Mouse (Mus musculus): ENCODE data around the gene Pla2g3. TPM values are rescaled to one million over a fixed set of nuclear protein-coding genes. Genes with fewer than 3 reads are reported as not detected.

The Pla2g3 gene
- total and polyA plus RNA-seq, 2 experiments, result 0.06 TPM; not detected in 1

- H3K27me3 ChIP-seq (ENCODE audit: control insufficient read depth, insufficient read depth, low read length), result no peaks in the 10 kb centered on the region
- no peaks in the 10 kb centered on the region for H3K36me3 ChIP-seq (ENCODE audit: control insufficient read depth, insufficient read depth, low read length)
- no peaks in the 10 kb centered on the region for H3K79me2 ChIP-seq (ENCODE audit: control insufficient read depth, insufficient read depth, low read length)
- H3K4me1 ChIP-seq (ENCODE audit: control insufficient read depth, insufficient read depth, low read length), result no peaks in the 10 kb centered on the region
- H3K27ac ChIP-seq (replicated peaks; ENCODE audit: insufficient read depth, low read depth, low read length), result no peak overlapping the region
- no peak for TF ChIP-seq POLR2A (IDR thresholded peaks at IDR 0.05; ENCODE audit: extremely low read depth, insufficient read depth, low read length)
- TF ChIP-seq CTCF (IDR thresholded peaks at IDR 0.05; ENCODE audit: low read depth, low read length), result no peak
- DNase-seq (ENCODE audit: extremely low read depth, low read depth, low spot score), result no peak
- no peak overlapping the region for H3K4me3 ChIP-seq (ENCODE audit: insufficient read depth, low read depth, low read length)
- H3K9ac ChIP-seq (ENCODE audit: low read depth, low read length), result no peak overlapping the region
Observed at GRCm38 (mm10) chr11:3475489-3475888, 12.6 kb upstream of the Pla2g3 start.

GRCm38 (mm10) chr11:3483980-3484642, 4.0 kb upstream of the Pla2g3 start:
- no peak for DNase-seq (ENCODE audit: extremely low read depth, low read depth, low spot score)

DNA sequence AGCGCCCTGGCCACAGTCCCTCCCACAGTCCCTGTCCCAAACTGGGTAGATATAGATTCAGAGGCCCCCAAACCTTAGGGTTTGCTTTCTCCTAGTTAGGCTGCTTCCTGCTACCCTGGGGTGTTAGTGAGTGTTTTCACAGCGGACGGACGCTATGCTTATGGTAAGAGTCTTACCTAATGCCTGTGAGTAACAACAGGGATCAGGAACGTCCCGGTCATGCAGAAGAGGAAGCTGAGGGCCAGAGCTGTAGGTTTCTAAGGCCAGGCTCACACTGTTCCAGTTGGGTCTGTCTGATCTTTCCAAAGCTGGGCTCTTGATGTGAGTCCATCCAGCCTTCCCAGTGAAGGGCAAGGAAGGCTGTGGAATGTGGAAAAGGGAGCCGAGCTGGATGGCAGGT, 1.7 kb upstream of the Pla2g3 start:
- no peaks in the 10 kb centered on the region for H3K27me3 ChIP-seq (ENCODE audit: control insufficient read depth, insufficient read depth, low read length)
- no peaks in the 10 kb centered on the region for H3K79me2 ChIP-seq (ENCODE audit: control insufficient read depth, insufficient read depth, low read length)
- TF ChIP-seq CTCF (IDR thresholded peaks at IDR 0.05; ENCODE audit: low read depth, low read length), result no peak
- TF ChIP-seq POLR2A (IDR thresholded peaks at IDR 0.05; ENCODE audit: extremely low read depth, insufficient read depth, low read length), result no peak
- H3K9ac ChIP-seq (ENCODE audit: low read depth, low read length), result no peak overlapping the region
- H3K36me3 ChIP-seq (ENCODE audit: control insufficient read depth, insufficient read depth, low read length), result no peaks in the 10 kb centered on the region
- no peak for DNase-seq (ENCODE audit: extremely low read depth, low read depth, low spot score)
- no peaks in the 10 kb centered on the region for H3K4me1 ChIP-seq (ENCODE audit: control insufficient read depth, insufficient read depth, low read length)
- WGBS, result 77% methylated on average over 7 of the region's 7 CpGs
- H3K4me3 ChIP-seq (ENCODE audit: insufficient read depth, low read depth, low read length), result no peak overlapping the region
- no peak overlapping the region for H3K27ac ChIP-seq (replicated peaks; ENCODE audit: insufficient read depth, low read depth, low read length)

More at GRCm38 (mm10) chr11:3483980-3484642, 4.0 kb upstream of the Pla2g3 start:
- H3K9ac ChIP-seq (ENCODE audit: low read depth, low read length), result no peak overlapping the region
- no peaks in the 10 kb centered on the region for H3K4me1 ChIP-seq (ENCODE audit: control insufficient read depth, insufficient read depth, low read length)
- no peak overlapping the region for H3K4me3 ChIP-seq (ENCODE audit: insufficient read depth, low read depth, low read length)
- no peaks in the 10 kb centered on the region for H3K27me3 ChIP-seq (ENCODE audit: control insufficient read depth, insufficient read depth, low read length)
- 71% methylated on average over 11 of the region's 11 CpGs for WGBS
- no peaks in the 10 kb centered on the region for H3K36me3 ChIP-seq (ENCODE audit: control insufficient read depth, insufficient read depth, low read length)
- no peak for TF ChIP-seq CTCF (IDR thresholded peaks at IDR 0.05; ENCODE audit: low read depth, low read length)
- TF ChIP-seq POLR2A (IDR thresholded peaks at IDR 0.05; ENCODE audit: extremely low read depth, insufficient read depth, low read length), result no peak
- H3K27ac ChIP-seq (replicated peaks; ENCODE audit: insufficient read depth, low read depth, low read length), result no peak overlapping the region
- no peaks in the 10 kb centered on the region for H3K79me2 ChIP-seq (ENCODE audit: control insufficient read depth, insufficient read depth, low read length)

- no peaks in the 10 kb centered on the region for H3K79me2 ChIP-seq (ENCODE audit: control insufficient read depth, insufficient read depth, low read length)
- TF ChIP-seq CTCF (IDR thresholded peaks at IDR 0.05; ENCODE audit: low read depth, low read length) (no peak), POLR2A (IDR thresholded peaks at IDR 0.05; ENCODE audit: extremely low read depth, insufficient read depth, low read length) (no peak)
- 69% methylated on average over 5 of the region's 5 CpGs for WGBS
- H3K27ac ChIP-seq (replicated peaks; ENCODE audit: insufficient read depth, low read depth, low read length), result no peak overlapping the region
- no peak for DNase-seq (ENCODE audit: extremely low read depth, low read depth, low spot score)
- no peak overlapping the region for H3K4me3 ChIP-seq (ENCODE audit: insufficient read depth, low read depth, low read length)
- no peaks in the 10 kb centered on the region for H3K36me3 ChIP-seq (ENCODE audit: control insufficient read depth, insufficient read depth, low read length)
- no peak overlapping the region for H3K9ac ChIP-seq (ENCODE audit: low read depth, low read length)
- H3K27me3 ChIP-seq (ENCODE audit: control insufficient read depth, insufficient read depth, low read length), result no peaks in the 10 kb centered on the region
- H3K4me1 ChIP-seq (ENCODE audit: control insufficient read depth, insufficient read depth, low read length), result no peaks in the 10 kb centered on the region
Observed at GRCm38 (mm10) chr11:3489036-3489435, 952 bp downstream of the Pla2g3 start.

GRCm38 (mm10) chr11:3492748-3493147, 4.7 kb downstream of the Pla2g3 start:
- no peak for DNase-seq (ENCODE audit: extremely low read depth, low read depth, low spot score)
- Histone ChIP-seq H3K36me3 (ENCODE audit: control insufficient read depth, insufficient read depth, low read length) (no peaks in the 10 kb centered on the region), H3K4me1 (ENCODE audit: control insufficient read depth, insufficient read depth, low read length) (no peaks in the 10 kb centered on the region), H3K4me3 (ENCODE audit: insufficient read depth, low read depth, low read length) (no peak overlapping the region), H3K27ac (replicated peaks; ENCODE audit: insufficient read depth, low read depth, low read length) (no peak overlapping the region), H3K79me2 (ENCODE audit: control insufficient read depth, insufficient read depth, low read length) (no peaks in the 10 kb centered on the region), H3K9ac (ENCODE audit: low read depth, low read length) (no peak overlapping the region), H3K27me3 (ENCODE audit: control insufficient read depth, insufficient read depth, low read length) (no peaks in the 10 kb centered on the region)
- no peak for TF ChIP-seq CTCF (IDR thresholded peaks at IDR 0.05; ENCODE audit: low read depth, low read length)
- no peak for TF ChIP-seq POLR2A (IDR thresholded peaks at IDR 0.05; ENCODE audit: extremely low read depth, insufficient read depth, low read length)
- 74% methylated on average over 4 of the region's 4 CpGs for WGBS

- TF ChIP-seq CTCF (IDR thresholded peaks at IDR 0.05; ENCODE audit: low read depth, low read length), result no peak
- TF ChIP-seq POLR2A (IDR thresholded peaks at IDR 0.05; ENCODE audit: extremely low read depth, insufficient read depth, low read length), result no peak
- WGBS, result 87% methylated on average over 17 of the region's 17 CpGs
- Histone ChIP-seq H3K27ac (replicated peaks; ENCODE audit: insufficient read depth, low read depth, low read length) (no peak overlapping the region), H3K4me3 (ENCODE audit: insufficient read depth, low read depth, low read length) (no peak overlapping the region), H3K79me2 (ENCODE audit: control insufficient read depth, insufficient read depth, low read length) (no peaks in the 10 kb centered on the region), H3K4me1 (ENCODE audit: control insufficient read depth, insufficient read depth, low read length) (no peaks in the 10 kb centered on the region), H3K36me3 (ENCODE audit: control insufficient read depth, insufficient read depth, low read length) (no peaks in the 10 kb centered on the region), H3K9ac (ENCODE audit: low read depth, low read length) (no peak overlapping the region), H3K27me3 (ENCODE audit: control insufficient read depth, insufficient read depth, low read length) (no peaks in the 10 kb centered on the region)
- no peak for DNase-seq (ENCODE audit: extremely low read depth, low read depth, low spot score)
Observed at GRCm38 (mm10) chr11:3494857-3495256, 6.8 kb downstream of the Pla2g3 start.

All from liver, adult 2 months (tissue).